31 mouse cellular contexts compared by ENCODE assay signal in the genomic region with DNA sequence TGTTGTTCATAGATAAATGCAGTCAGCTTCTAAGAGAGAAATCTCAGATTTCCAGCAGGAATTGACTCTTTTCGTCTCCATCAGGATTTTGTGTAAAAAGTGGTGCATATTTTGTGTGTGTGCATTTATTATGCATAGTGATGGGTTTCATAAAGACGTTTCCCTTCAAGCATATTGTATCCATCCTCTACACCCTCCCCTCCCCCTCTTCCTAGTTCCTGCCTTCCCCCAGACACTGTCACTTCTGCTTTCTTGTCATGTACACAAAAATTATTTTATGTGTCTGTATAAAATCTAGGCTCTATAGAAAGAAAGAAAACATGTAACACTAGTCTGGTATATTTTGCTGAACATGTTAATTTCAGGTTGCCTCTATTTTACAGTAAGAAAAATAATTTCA. TPM values are rescaled to one million over a fixed set of nuclear protein-coding genes. Genes with fewer than 3 reads are reported as not detected.
A peak's percentile ranks its signal among the peaks of the same experiment; 100 is the strongest.
DNase-seq lines count a peak whose midpoint lies in the region; ATAC-seq and TF ChIP-seq lines count a peak whose summit lies in the region.
"Had no signal": no experiment of that assay in that cellular context is flagged by ENCODE, and none has a peak within 500 bp of the region (broad histone marks: within the 10 kb centered on the region; RNA-seq: fewer than 3 reads in every experiment).

No protein-coding gene starts in this region.

- peak; percentile 69 for DNase-seq in lung, embryonic 14.5 days
- DNase-seq in lung, postnatal 14 days, result no peak
- DNase-seq in spleen, postnatal 36 days (ENCODE audit: low spot score in 2 of 2), result peak; percentile 24 to 52
- no peak for DNase-seq in spleen, postnatal 10 days (ENCODE audit: low spot score in 2 of 2)
- DNase-seq in brain, embryonic 14.5 days (ENCODE audit: low read depth), result peak; percentile 10
- DNase-seq in urinary bladder, postnatal 14 days (ENCODE audit: low spot score), result no peak
- no peak for DNase-seq in liver
- DNase-seq: adrenal gland, adult 2 months; adrenal gland, postnatal 14 days; cerebellum, adult 11-12 months; cerebellum, adult 8-10 months; cerebellum, postnatal 10 days; cerebellum, postnatal 36 days; embryo, embryonic 11 days; gastrocnemius, postnatal 25 days; heart, adult 2 months; heart, postnatal 14 days had no signal

- no peaks in the 10 kb centered on the region for H3K9me3 ChIP-seq in lung, embryonic 14.5 days (ENCODE audit: low read depth, low read length)
- H3K9me3 ChIP-seq: embryonic facial prominence, embryonic 10.5 days; embryonic facial prominence, embryonic 13.5 days; forebrain, embryonic 12.5 days; forebrain, embryonic 15.5 days; heart, embryonic 10.5 days; heart, embryonic 13.5 days; hindbrain, embryonic 12.5 days; hindbrain, embryonic 15.5 days had no signal

- H3K4me2 ChIP-seq in lung, embryonic 14.5 days, result no peak overlapping the region
- H3K4me2 ChIP-seq: embryonic facial prominence, embryonic 13.5 days; forebrain, embryonic 12.5 days; forebrain, embryonic 15.5 days; heart, embryonic 13.5 days; hindbrain, embryonic 12.5 days; hindbrain, embryonic 15.5 days had no signal

- 33% methylated on average over 2 of the region's 2 CpGs for WGBS in lung, embryonic 14.5 days

- no peak overlapping the region for H3K9ac ChIP-seq in lung, embryonic 14.5 days
- H3K9ac ChIP-seq: embryonic facial prominence, embryonic 13.5 days; forebrain, embryonic 12.5 days; forebrain, embryonic 15.5 days; heart, embryonic 13.5 days; hindbrain, embryonic 12.5 days; hindbrain, embryonic 15.5 days had no signal

- H3K4me3 ChIP-seq in lung, embryonic 14.5 days (ENCODE audit: low read depth, low read length), result no peak overlapping the region
- H3K4me3 ChIP-seq: embryonic facial prominence, embryonic 10.5 days; embryonic facial prominence, embryonic 13.5 days; erythroblast, embryonic 14.5 days; forebrain, embryonic 12.5 days; forebrain, embryonic 15.5 days; heart, adult 2 months; heart, embryonic 10.5 days; heart, embryonic 13.5 days; hindbrain, embryonic 12.5 days; hindbrain, embryonic 15.5 days had no signal

- H3K27ac ChIP-seq in lung, embryonic 14.5 days (ENCODE audit: low read depth), result no peak overlapping the region
- H3K27ac ChIP-seq: embryonic facial prominence, embryonic 10.5 days; embryonic facial prominence, embryonic 13.5 days; forebrain, embryonic 12.5 days; forebrain, embryonic 15.5 days; heart, adult 2 months; heart, embryonic 10.5 days; heart, embryonic 13.5 days; hindbrain, embryonic 12.5 days; hindbrain, embryonic 15.5 days had no signal

- peaks cover 4% of the 10 kb centered on the region; the same call in 1 of the 2 replicates for H3K4me1 ChIP-seq in lung, embryonic 14.5 days (ENCODE audit: insufficient read depth)
- H3K4me1 ChIP-seq: forebrain, embryonic 12.5 days; forebrain, embryonic 15.5 days; hindbrain, embryonic 15.5 days had no signal

- H3K36me3 ChIP-seq in lung, embryonic 14.5 days (ENCODE audit: insufficient read depth), result no peaks in the 10 kb centered on the region
- H3K36me3 ChIP-seq: embryonic facial prominence, embryonic 10.5 days; embryonic facial prominence, embryonic 13.5 days; forebrain, embryonic 12.5 days; forebrain, embryonic 15.5 days; heart, embryonic 10.5 days; heart, embryonic 13.5 days; hindbrain, embryonic 12.5 days; hindbrain, embryonic 15.5 days had no signal

- no peak for ATAC-seq in lung, embryonic 14.5 days (ENCODE audit: insufficient read depth)
- ATAC-seq: CD4-positive, CD25-positive, alpha-beta regulatory T cell, adult 4 months; forebrain, embryonic 15.5 days; Patski had no signal

- no peaks in the 10 kb centered on the region for H3K27me3 ChIP-seq in lung, embryonic 14.5 days (ENCODE audit: insufficient read depth, low read length)
- H3K27me3 ChIP-seq: embryonic facial prominence, embryonic 13.5 days; forebrain, embryonic 12.5 days; forebrain, embryonic 15.5 days; heart, embryonic 13.5 days; hindbrain, embryonic 12.5 days; hindbrain, embryonic 15.5 days; Patski had no signal

- no peak for TF ChIP-seq POLR2A in brain, embryonic 14.5 days (IDR thresholded peaks at IDR 0.05; ENCODE audit: borderline replicate concordance, extremely low read depth, insufficient read depth, insufficient read length, poor library complexity, severe bottlenecking)

- TF ChIP-seq CTCF in lung, embryonic 14.5 days (IDR thresholded peaks at IDR 0.05; ENCODE audit: low read depth), result no peak
- no peak for TF ChIP-seq CTCF in brain, embryonic 14.5 days (IDR thresholded peaks at IDR 0.05; ENCODE audit: borderline replicate concordance, extremely low read depth, insufficient read depth, insufficient read length)

RNA-seq across cellular contexts. Expression of a gene that starts 34.6 kb away (rescaled TPM):
- polyA plus RNA-seq in lung, embryonic 14.5 days (2014; fragmentation: Nextera tagmentation; extraction: Ambion mirVana), result 0.15 TPM in 1 of 2 replicates, not detected in the other
- 0.07 TPM in 1 of 2 replicates, not detected in the other for polyA plus RNA-seq in brain, embryonic 14.5 days (2012; rRNA removed)
- polyA plus RNA-seq: adrenal gland, adult 2 months; C2C12; CD4-positive, CD25-positive, alpha-beta regulatory T cell, adult 4 months; cortical plate, adult 2 months; embryonic facial prominence, embryonic 10.5 days; embryonic facial prominence, embryonic 13.5 days; erythroblast, embryonic 14.5 days; forebrain, embryonic 12.5 days; forebrain, embryonic 15.5 days; heart, adult 2 months; heart, embryonic 10.5 days; heart, embryonic 13.5 days; heart, embryonic 16.5 days; hindbrain, embryonic 15.5 days; Patski had no signal

RNA-seq across cellular contexts. Expression of a gene that starts 46.8 kb away (rescaled TPM):
- 4.9 and 7.9 TPM in 2 replicates for polyA plus RNA-seq in lung, embryonic 14.5 days (2014; fragmentation: Nextera tagmentation; extraction: Ambion mirVana)
- 7.9 and 9.9 TPM in 2 replicates for polyA plus RNA-seq in brain, embryonic 14.5 days (2012; rRNA removed)

Comparison
In these comparisons a context has a peak if more than half of its experiments do, and no peak if none do; other contexts are left out.
1. DNase-seq: peak in lung, embryonic 14.5 days (single experiment), spleen, postnatal 36 days (2 of 2) and brain, embryonic 14.5 days (single experiment); none in lung, postnatal 14 days (single experiment), spleen, postnatal 10 days (0 of 2), urinary bladder, postnatal 14 days (single experiment) and liver (single experiment).